Mouse (Mus musculus): Measurements from ENCODE around the gene Safb2.

The Safb2 gene

GRCm38 (mm10) chr17:56522744-56523143 is 61.6 kb downstream of the Safb2 start:
- no peak for DNase-seq (ENCODE audit: low read depth, low spot score)

GRCm38 (mm10) chr17:56515690-56516410 is 68.5 kb downstream of the Safb2 start:
- no peak for DNase-seq (ENCODE audit: low read depth, low spot score)

GRCm38 (mm10) chr17:56514916-56515315 is 69.5 kb downstream of the Safb2 start:
- DNase-seq (ENCODE audit: low read depth, low spot score) = no peak

GRCm38 (mm10) chr17:56514330-56514729 is 70.1 kb downstream of the Safb2 start:
- DNase-seq (ENCODE audit: low read depth, low spot score) = no peak

GRCm38 (mm10) chr17:56512310-56512709 is 72.1 kb downstream of the Safb2 start, which contains the start of gene Znrf4:
Znrf4 (minus strand) TSS chr17:56512431.
- DNase-seq (ENCODE audit: low read depth, low spot score) = no peak

GRCm38 (mm10) chr17:56511707-56512090 is 72.7 kb downstream of the Safb2 start:
- DNase-seq (ENCODE audit: low read depth, low spot score) = no peak

GRCm38 (mm10) chr17:56510970-56511706 is 73.2 kb downstream of the Safb2 start:
- no peak for DNase-seq (ENCODE audit: low read depth, low spot score)
